Mouse (Mus musculus): ENCODE measurements around the gene Socs1. TPM values are rescaled to one million over a fixed set of nuclear protein-coding genes. Genes with fewer than 3 reads are reported as not detected.
A peak's percentile ranks its signal among the peaks of the same experiment; 100 is the strongest.
"Not testable (repeated sequence)": the region's sequence is repeated elsewhere in the genome, so short reads cannot be mapped to it uniquely, and the experiment has no call there.

The Socs1 gene
- total RNA-seq (2015; ENCODE audit: low replicate concordance): 0.84 TPM in 1 of 2 replicates, not detected in the other
- 0.56 and 1.2 TPM in 2 replicates for total RNA-seq (2017; ENCODE audit: low replicate concordance)

GRCm38 (mm10) chr16:10785371-10786231 lies at the start of gene Socs1:
Socs1 (minus strand) TSS chr16:10785536.
- peak; percentile 77 for ATAC-seq (replicated peaks; ENCODE audit: low FRiP score, poor library complexity, severe bottlenecking)

- ATAC-seq (replicated peaks; ENCODE audit: low FRiP score, poor library complexity, severe bottlenecking): 0 out of 2 replicates have a peak, but pooled peaks have one; percentile 32
Measured at GRCm38 (mm10) chr16:10834542-10834910, 49.2 kb upstream of the Socs1 start.

- ATAC-seq (replicated peaks; ENCODE audit: low FRiP score, poor library complexity, severe bottlenecking): no peak
Measured at GRCm38 (mm10) chr16:10828461-10828805, 43.1 kb upstream of the Socs1 start.

GRCm38 (mm10) chr16:10827766-10828460 lies 42.6 kb upstream of the Socs1 start:
- no peak for ATAC-seq (replicated peaks; ENCODE audit: low FRiP score, poor library complexity, severe bottlenecking)

- ATAC-seq (replicated peaks; ENCODE audit: low FRiP score, poor library complexity, severe bottlenecking): no peak
Measured at GRCm38 (mm10) chr16:10827269-10827668, 41.9 kb upstream of the Socs1 start.

- no peak for ATAC-seq (replicated peaks; ENCODE audit: low FRiP score, poor library complexity, severe bottlenecking)
Measured at GRCm38 (mm10) chr16:10825840-10826239, 40.5 kb upstream of the Socs1 start.

GRCm38 (mm10) chr16:10824536-10824935 lies 39.2 kb upstream of the Socs1 start:
- no peak for ATAC-seq (replicated peaks; ENCODE audit: low FRiP score, poor library complexity, severe bottlenecking)

GRCm38 (mm10) chr16:10821387-10821786 lies 36.1 kb upstream of the Socs1 start:
- ATAC-seq (replicated peaks; ENCODE audit: low FRiP score, poor library complexity, severe bottlenecking): no peak

- no peak for ATAC-seq (replicated peaks; ENCODE audit: low FRiP score, poor library complexity, severe bottlenecking)
Measured at GRCm38 (mm10) chr16:10819966-10820365, 34.6 kb upstream of the Socs1 start.

GRCm38 (mm10) chr16:10818579-10819135 lies 33.3 kb upstream of the Socs1 start:
- ATAC-seq (replicated peaks; ENCODE audit: low FRiP score, poor library complexity, severe bottlenecking): no peak

GRCm38 (mm10) chr16:10814864-10815263 lies 29.5 kb upstream of the Socs1 start:
- ATAC-seq (replicated peaks; ENCODE audit: low FRiP score, poor library complexity, severe bottlenecking): no peak

GRCm38 (mm10) chr16:10813726-10814125 lies 28.4 kb upstream of the Socs1 start:
- ATAC-seq (replicated peaks; ENCODE audit: low FRiP score, poor library complexity, severe bottlenecking): no peak

- no peak for ATAC-seq (replicated peaks; ENCODE audit: low FRiP score, poor library complexity, severe bottlenecking)
Measured at GRCm38 (mm10) chr16:10812865-10813371, 27.6 kb upstream of the Socs1 start, which contains the start of gene Gm11172. Gm11172 (plus strand) TSS chr16:10812915.

- no peak for ATAC-seq (replicated peaks; ENCODE audit: low FRiP score, poor library complexity, severe bottlenecking)
Measured at GRCm38 (mm10) chr16:10810376-10810775, 25.0 kb upstream of the Socs1 start.

- no peak for ATAC-seq (replicated peaks; ENCODE audit: low FRiP score, poor library complexity, severe bottlenecking)
Measured at GRCm38 (mm10) chr16:10805789-10806527, 20.6 kb upstream of the Socs1 start, which contains the start of gene Prm1. Prm1 (minus strand) TSS chr16:10805839.

- ATAC-seq (replicated peaks; ENCODE audit: low FRiP score, poor library complexity, severe bottlenecking): not testable (repeated sequence)
Measured at GRCm38 (mm10) chr16:10802420-10802819, 17.1 kb upstream of the Socs1 start.

- ATAC-seq (replicated peaks; ENCODE audit: low FRiP score, poor library complexity, severe bottlenecking): no peak
Measured at GRCm38 (mm10) chr16:10796034-10796433, 10.7 kb upstream of the Socs1 start, which contains the start of gene Prm2. Prm2 (minus strand) TSS chr16:10796134.

GRCm38 (mm10) chr16:10790702-10791101 lies 5.4 kb upstream of the Socs1 start, which contains the start of gene Prm3:
Prm3 (minus strand) TSS chr16:10790914.
- ATAC-seq (replicated peaks; ENCODE audit: low FRiP score, poor library complexity, severe bottlenecking): no peak

- ATAC-seq (replicated peaks; ENCODE audit: low FRiP score, poor library complexity, severe bottlenecking): no peak
Measured at GRCm38 (mm10) chr16:10788866-10789265, 3.5 kb upstream of the Socs1 start.

All from erythroblast, adult 5-6 weeks (primary cell).